Mouse (Mus musculus) liver, adult (tissue): ENCODE data around the gene Tmtc1.

ENCODE experiments used
- GATA4 ChIP-seq: IDR thresholded peaks from 2 replicates; pipeline ENCODE4 v1.6.1; 2014; ENCODE audit warnings: mild to moderate bottlenecking, low read length; ENCODE audit not compliant: insufficient replicate concordance

Gene Tmtc1

GRCm38 (mm10) chr6:148397270-148397669 is 46.9 kb downstream of the Tmtc1 start:
- no peak for TF ChIP-seq GATA4

DNA sequence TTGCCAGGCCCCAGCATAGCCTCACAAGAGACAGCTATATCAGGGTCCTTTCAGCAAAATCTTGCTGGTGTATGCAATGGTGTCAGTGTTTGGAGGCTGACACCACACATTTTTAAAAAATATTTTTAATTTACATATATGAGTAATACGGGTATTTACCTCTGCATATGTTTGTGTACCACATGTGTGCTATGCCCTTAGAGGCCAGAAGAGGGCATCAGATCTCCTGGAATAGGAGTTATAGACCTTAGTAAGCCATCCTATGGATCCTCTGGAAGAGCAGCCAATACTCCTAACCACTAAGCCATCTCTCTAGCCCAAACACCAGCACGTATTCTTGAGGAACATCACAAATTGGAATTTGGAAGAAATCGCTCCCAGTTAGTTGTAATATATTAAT is 48.9 kb downstream of the Tmtc1 start:
- no peak for TF ChIP-seq GATA4

GRCm38 (mm10) chr6:148394294-148394693 is 49.9 kb downstream of the Tmtc1 start:
- TF ChIP-seq GATA4: no peak

GRCm38 (mm10) chr6:148392147-148392546 is 52.0 kb downstream of the Tmtc1 start:
- TF ChIP-seq GATA4: no peak

DNA sequence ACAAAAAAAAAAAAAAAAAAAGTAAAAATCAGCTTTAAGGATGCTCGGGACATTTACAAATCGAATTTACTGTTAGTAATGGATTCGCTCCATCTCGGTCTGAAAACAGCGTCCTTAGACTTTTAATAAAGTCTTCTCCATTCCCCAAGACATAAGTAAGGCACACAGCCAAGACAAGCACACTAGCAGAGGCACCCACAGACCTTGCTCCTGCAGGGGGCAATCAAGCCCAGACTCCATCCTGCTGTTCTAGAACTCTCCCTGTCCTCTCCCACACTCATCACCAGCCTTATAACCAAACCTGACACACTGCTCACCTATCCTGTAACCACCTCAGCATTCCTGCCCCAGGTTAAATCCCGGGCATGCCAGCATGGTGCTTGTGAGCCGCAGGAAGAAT is 52.9 kb downstream of the Tmtc1 start:
- no peak for TF ChIP-seq GATA4

DNA sequence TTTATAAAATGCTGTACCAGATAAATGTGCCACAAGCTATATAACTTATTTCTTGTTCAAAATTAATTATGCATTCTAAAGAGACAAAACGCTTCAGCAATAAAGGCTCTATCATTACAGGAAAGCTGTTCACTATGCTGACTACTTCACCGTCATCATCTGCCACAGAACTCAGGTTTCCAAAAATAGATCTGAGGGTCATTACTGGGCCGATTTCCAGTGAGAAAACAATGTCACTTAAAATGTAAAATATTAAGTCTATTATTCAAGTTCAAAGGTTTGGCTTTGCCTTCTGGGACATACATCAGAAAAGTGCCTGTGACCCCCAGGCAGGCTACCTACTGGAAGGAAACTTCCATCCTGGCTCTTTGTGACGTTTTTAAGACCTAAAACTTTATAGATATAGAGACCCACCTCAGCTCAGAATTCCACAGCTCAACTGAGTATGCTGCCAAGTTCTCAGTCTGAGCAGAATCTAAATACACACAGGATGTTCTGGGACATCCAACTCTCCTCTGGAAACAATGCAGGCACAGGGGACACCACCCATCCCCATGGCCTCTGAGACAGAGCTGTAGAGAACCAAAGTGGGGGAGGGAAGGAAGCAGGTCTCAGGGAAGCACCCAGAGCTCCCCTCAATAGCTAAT is 53.4 kb downstream of the Tmtc1 start:
- no peak for TF ChIP-seq GATA4

DNA sequence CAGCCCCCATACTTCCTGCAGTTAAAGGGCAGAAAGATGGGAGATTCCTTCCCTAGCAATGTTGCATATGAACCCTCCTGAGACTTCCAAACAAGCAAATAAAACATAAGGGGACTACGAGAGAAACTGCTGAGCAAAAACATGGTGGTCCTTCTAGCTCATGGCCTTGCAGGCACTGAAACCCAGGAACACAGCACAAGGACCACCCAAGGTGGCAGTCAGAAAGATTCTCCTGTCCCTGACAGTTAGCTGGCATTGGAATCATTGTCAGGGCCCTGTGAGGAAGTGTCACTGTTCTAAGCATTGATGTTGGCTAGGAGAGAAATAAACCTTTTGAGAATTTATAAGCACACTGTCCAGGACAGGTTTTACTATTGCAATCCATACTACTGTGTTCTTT is 56.2 kb downstream of the Tmtc1 start:
- TF ChIP-seq GATA4: no peak

- no peak for TF ChIP-seq GATA4
These were observed 59.9 kb downstream of the Tmtc1 start for GRCm38 (mm10) chr6:148384111-148384895.

DNA sequence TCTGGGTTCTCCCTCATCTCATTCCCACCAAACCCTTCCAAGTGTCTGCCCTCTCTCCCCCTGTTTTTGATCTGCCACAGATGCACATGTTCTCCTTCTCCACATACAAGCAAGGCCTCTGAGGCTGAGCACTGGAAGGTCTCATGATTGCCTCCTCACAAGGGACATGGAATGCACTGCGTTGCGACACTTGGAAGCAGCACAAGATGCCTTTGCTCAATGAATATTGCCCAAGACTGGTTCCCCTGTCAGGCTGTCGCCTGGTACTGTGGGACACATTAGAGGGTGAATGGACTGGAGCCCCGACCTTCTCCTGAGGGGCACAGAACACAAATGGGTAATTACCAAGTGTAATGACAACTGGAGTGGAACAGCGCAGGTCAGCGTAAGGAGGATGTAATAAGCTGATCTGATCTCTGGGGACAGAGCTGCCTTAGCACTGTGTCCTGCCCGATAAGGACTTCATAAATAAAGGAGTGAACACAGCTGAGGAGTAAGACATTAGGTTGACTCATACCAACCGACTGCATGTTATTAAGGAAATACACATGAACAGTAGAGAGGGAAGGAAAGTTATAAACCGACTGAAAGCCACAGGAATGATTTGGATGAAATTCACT is 62.9 kb downstream of the Tmtc1 start:
- no peak for TF ChIP-seq GATA4

DNA sequence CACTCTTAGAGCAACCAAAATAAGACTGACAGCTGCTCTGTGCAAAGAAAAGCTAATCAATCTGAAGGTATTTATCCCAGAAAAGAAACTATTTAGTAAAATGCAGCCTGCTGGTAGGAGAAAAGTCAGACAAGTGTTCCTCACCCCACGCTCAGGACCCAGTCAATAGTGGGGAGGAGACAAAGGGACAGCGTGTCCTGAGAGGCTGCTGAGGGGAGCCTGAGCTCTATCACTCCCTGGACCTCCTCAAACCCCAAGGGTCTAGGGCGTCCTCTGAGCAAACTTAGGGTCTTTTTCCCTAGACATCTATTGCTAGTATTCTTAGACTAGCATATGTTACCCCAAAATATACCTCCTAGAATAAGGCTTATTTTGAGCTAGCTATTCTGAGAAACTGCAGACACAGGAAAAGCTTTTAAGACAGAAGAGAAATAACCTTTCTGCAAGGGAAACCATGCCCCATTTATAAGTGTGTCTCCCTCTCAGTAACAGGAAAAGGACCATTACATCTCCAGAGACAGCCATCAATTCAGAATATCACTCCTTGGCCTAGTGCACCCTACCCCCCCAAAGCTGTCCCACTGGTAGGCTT is 68.5 kb downstream of the Tmtc1 start:
- no peak for TF ChIP-seq GATA4

DNA sequence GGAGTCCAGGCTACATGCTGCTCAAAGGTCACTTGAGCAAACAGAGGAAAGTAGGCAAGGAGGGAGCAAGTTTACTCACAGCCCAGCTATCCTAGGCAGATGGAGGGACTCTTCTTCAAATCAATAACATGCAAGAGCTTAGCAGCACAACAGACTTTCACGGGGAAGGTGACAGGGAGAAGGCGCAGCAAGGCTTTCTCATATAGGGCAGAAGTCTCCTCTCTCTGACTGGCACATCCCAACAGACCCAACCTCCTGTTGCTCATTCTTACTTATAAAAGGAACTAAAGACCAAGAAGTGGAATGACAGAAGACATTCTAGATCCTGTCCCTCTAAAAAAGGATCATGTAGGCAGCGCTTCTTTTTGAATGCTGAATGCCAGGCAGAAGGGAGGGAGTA is 69.2 kb downstream of the Tmtc1 start:
- no peak for TF ChIP-seq GATA4

- no peak for TF ChIP-seq GATA4
These were observed 70.7 kb downstream of the Tmtc1 start for GRCm38 (mm10) chr6:148373444-148373843.

DNA sequence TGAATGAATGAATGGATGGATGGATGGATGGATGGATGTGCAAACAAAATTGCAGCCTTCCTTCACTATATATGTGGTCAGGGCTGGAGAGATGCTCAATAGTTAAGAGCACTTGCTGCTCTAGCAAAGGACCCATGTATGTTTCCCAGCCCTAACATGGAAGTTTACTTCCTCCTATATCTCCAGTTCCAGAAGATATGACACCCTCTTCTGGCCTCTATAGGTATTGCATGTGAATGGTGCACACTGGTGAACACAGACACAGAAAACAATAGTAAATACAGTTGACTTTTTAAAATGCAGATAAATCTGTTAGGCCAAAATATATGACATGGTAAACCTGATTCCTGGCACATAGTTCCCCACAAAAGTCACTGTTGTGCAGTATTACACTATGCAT is 73.0 kb downstream of the Tmtc1 start:
- TF ChIP-seq GATA4: no peak

DNA sequence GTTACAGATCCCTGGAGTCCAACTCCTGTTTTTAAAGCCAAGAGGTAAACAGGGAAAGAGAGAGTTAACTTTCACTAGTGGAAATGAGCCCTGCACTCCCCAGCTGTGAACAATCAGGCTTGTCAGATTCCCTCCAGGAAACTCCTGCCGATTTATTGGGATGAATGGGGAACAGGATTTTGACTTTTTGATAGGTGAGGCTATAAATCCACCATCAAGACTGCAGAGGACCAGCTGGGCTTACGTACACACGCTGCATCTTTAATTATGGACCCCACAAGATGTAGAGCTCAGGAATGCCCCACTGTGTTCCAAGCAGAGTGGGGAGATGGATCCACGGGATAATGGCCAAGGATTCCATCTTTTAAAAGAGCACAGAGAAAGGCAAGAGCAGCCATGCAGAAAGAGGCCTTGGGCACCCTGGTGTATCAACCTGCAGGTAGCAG is 77.1 kb downstream of the Tmtc1 start:
- no peak for TF ChIP-seq GATA4

- TF ChIP-seq GATA4: no peak
These were observed 77.6 kb downstream of the Tmtc1 start for GRCm38 (mm10) chr6:148366629-148367028.

DNA sequence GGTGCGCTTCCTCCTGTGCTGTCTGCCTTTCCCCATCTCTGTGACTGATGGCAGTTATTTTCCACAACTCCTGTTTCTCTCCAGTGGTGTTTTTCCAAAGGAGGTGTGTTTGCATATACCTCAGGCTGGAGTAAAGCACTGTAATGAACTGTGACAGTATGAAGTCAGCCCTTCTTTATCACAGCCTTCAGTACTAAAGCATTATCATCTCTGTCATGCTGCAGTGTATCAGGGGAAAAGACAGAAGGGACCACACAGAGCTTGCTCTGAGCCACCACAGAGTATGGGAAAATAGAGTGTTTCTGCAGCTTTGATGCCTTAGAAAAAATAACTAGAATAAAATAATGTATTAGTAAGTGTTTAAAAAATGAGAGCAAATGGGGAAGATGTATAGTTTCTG is 81.0 kb downstream of the Tmtc1 start:
- TF ChIP-seq GATA4: no peak
